Mouse (Mus musculus): ENCODE results near the gene Lrrc15.

Lrrc15 gene

GRCm38 (mm10) chr16:30236091-30236699 lies 46.9 kb downstream of the Lrrc15 start:
- peak; percentile 69 to 71 for DNase-seq (ENCODE audit: low spot score in 2 of 2)

- DNase-seq (ENCODE audit: low spot score in 2 of 2) = no peak
These were observed 47.5 kb downstream of the Lrrc15 start for GRCm38 (mm10) chr16:30235577-30235976.

DNA sequence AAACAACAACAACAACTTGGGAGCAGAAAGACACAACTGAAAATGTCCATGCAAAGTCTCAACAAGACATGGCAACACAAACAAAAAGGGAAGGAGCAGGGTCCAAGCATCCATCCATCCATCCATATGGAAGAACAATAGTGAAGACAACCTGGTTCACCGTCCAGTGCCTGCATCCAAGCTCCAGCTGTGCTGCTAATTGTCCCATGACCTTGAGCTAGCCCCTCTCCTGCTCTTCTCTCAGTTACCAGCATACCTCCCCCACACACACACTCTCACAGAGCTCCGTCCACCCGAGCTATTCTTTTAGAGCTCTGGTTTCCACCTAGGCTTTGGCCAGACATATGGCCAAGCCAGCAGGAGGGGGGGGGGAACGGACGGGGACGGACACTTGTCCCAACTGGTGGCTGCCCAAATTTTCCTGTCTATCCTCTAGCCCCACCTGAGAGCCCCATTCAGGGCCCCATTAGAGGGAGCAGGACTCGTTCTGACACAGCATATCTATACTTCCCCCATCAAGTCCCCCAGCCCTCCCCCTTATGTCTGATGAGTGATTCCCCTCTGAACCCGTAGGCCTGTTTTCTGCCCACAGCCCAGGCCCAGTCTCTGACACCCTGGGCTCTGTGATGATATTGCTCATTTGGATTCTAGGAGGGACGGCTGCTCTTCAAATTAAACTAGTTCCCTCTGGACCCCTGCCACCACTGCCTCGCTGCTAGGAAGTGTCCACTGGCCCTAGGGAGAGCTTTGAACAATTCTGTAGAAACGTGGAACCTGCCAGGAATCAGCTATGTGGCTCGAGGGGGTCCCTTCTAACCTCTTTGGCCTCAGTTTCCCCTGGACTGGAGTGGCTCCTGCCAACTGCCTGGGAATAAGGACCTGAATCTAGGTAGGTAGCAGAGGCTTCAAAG lies 48.2 kb downstream of the Lrrc15 start:
- DNase-seq (ENCODE audit: low spot score in 2 of 2) = no peak

GRCm38 (mm10) chr16:30234077-30234476 lies 49.0 kb downstream of the Lrrc15 start:
- DNase-seq (ENCODE audit: low spot score in 2 of 2) = peak; percentile 25

- DNase-seq (ENCODE audit: low spot score in 2 of 2) = no peak
These were observed 51.0 kb downstream of the Lrrc15 start for GRCm38 (mm10) chr16:30231882-30232604.

DNA sequence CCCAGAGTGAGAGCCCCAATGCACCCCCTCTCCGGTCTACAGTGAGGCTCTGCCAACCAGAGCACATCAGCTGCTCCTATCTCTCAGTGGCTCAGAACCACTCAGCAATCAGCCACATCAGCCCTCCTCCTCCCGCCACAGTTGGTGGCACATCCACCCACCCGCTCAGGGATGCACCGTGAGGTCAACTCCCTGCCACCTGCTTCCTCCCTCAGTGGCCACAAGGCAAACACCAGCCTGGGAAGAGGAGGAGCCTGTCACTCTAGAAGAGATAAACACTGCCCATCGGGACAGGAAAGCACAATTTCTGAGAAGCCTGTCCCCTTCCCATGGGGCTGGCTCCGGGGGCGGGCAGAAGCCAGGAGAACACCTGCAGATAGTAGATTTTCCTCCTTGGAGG lies 55.7 kb downstream of the Lrrc15 start:
- DNase-seq (ENCODE audit: low spot score in 2 of 2) = peak; percentile 64 to 72

- no peak for DNase-seq (ENCODE audit: low spot score in 2 of 2)
These were observed 61.8 kb downstream of the Lrrc15 start for GRCm38 (mm10) chr16:30221161-30221782.

Measured in spleen, postnatal 36 days (tissue).